Mouse (Mus musculus): ENCODE results near the gene Tm6sf2. TPM values are rescaled to one million over a fixed set of nuclear protein-coding genes. Genes with fewer than 3 reads are reported as not detected.

Tm6sf2 gene
- polyA plus RNA-seq, 1 experiment from 2014 or later = 1.3 TPM

GRCm38 (mm10) chr8:70099276-70099675 lies 26.6 kb downstream of the Tm6sf2 start:
- Histone ChIP-seq H3K27me3 (no peaks in the 10 kb centered on the region), H3K4me1 (no peaks in the 10 kb centered on the region), H3K4me3 (no peak overlapping the region), H3K9ac (replicated peaks) (no peak overlapping the region), H3K4me2 (replicated peaks) (no peak overlapping the region), H3K9me3 (no peaks in the 10 kb centered on the region), H3K27ac (replicated peaks) (no peak overlapping the region), H3K36me3 (peaks cover 97% of the 10 kb centered on the region)
- 74% methylated on average over 8 of the region's 8 CpGs for WGBS
- no peak for ATAC-seq (ENCODE audit: low FRiP score, low read depth)

GRCm38 (mm10) chr8:70100241-70100640 lies 27.5 kb downstream of the Tm6sf2 start:
- 92% methylated on average over 8 of the region's 8 CpGs for WGBS
- H3K27ac ChIP-seq (replicated peaks) = no peak overlapping the region
- no peak overlapping the region for H3K9ac ChIP-seq (replicated peaks)
- no peak for ATAC-seq (ENCODE audit: low FRiP score, low read depth)
- H3K4me3 ChIP-seq = no peak overlapping the region
- H3K4me2 ChIP-seq (replicated peaks) = no peak overlapping the region
- H3K27me3 ChIP-seq = no peaks in the 10 kb centered on the region
- H3K36me3 ChIP-seq = peaks cover 92% of the 10 kb centered on the region
- H3K9me3 ChIP-seq = no peaks in the 10 kb centered on the region
- H3K4me1 ChIP-seq = no peaks in the 10 kb centered on the region

- Histone ChIP-seq H3K4me3 (no peak overlapping the region), H3K9me3 (no peaks in the 10 kb centered on the region), H3K27me3 (no peaks in the 10 kb centered on the region), H3K4me1 (no peaks in the 10 kb centered on the region), H3K4me2 (replicated peaks) (no peak overlapping the region), H3K9ac (replicated peaks) (no peak overlapping the region), H3K27ac (replicated peaks) (no peak overlapping the region), H3K36me3 (peaks cover 88% of the 10 kb centered on the region)
- ATAC-seq (ENCODE audit: low FRiP score, low read depth) = no peak
- WGBS = 22% methylated on average over 6 of the region's 6 CpGs
Measured at GRCm38 (mm10) chr8:70104506-70104905, 31.8 kb downstream of the Tm6sf2 start.

GRCm38 (mm10) chr8:70104922-70105321 lies 32.2 kb downstream of the Tm6sf2 start:
- WGBS = 83% methylated on average over 7 of the region's 7 CpGs
- no peaks in the 10 kb centered on the region for H3K4me1 ChIP-seq
- no peak overlapping the region for H3K4me3 ChIP-seq
- no peak overlapping the region for H3K4me2 ChIP-seq (replicated peaks)
- no peaks in the 10 kb centered on the region for H3K9me3 ChIP-seq
- H3K27me3 ChIP-seq = no peaks in the 10 kb centered on the region
- H3K36me3 ChIP-seq = peaks cover 88% of the 10 kb centered on the region
- no peak overlapping the region for H3K9ac ChIP-seq (replicated peaks)
- no peak for ATAC-seq (ENCODE audit: low FRiP score, low read depth)
- no peak overlapping the region for H3K27ac ChIP-seq (replicated peaks)

GRCm38 (mm10) chr8:70110451-70110850 lies 37.7 kb downstream of the Tm6sf2 start:
- H3K27me3 ChIP-seq = peaks cover 52% of the 10 kb centered on the region
- no peak overlapping the region for H3K27ac ChIP-seq (replicated peaks)
- peaks cover 98% of the 10 kb centered on the region for H3K36me3 ChIP-seq
- no peaks in the 10 kb centered on the region for H3K9me3 ChIP-seq
- 90% methylated on average over 2 of the region's 2 CpGs for WGBS
- no peak overlapping the region for H3K9ac ChIP-seq (replicated peaks)
- H3K4me3 ChIP-seq = no peak overlapping the region
- ATAC-seq (ENCODE audit: low FRiP score, low read depth) = no peak
- H3K4me1 ChIP-seq = peaks cover 11% of the 10 kb centered on the region
- H3K4me2 ChIP-seq (replicated peaks) = no peak overlapping the region

- peaks cover 98% of the 10 kb centered on the region for H3K36me3 ChIP-seq
- H3K27me3 ChIP-seq = peaks cover 58% of the 10 kb centered on the region
Measured at GRCm38 (mm10) chr8:70111192-70111795, 38.6 kb downstream of the Tm6sf2 start.

GRCm38 (mm10) chr8:70112401-70113016 lies 39.8 kb downstream of the Tm6sf2 start:
- 0 out of 2 replicates have a peak overlapping the region, but pooled peaks have one; percentile 6 for H3K9ac ChIP-seq (replicated peaks)
- peak; percentile 24; the same call in 1 of the 2 replicates for ATAC-seq (ENCODE audit: low FRiP score, low read depth)
- peak overlapping the region; percentile 22 for H3K4me2 ChIP-seq (replicated peaks)
- H3K36me3 ChIP-seq = peaks cover 86% of the 10 kb centered on the region
- H3K27me3 ChIP-seq = peaks cover 70% of the 10 kb centered on the region
- peaks cover 21% of the 10 kb centered on the region for H3K4me1 ChIP-seq
- H3K27ac ChIP-seq (replicated peaks) = no peak overlapping the region
- 7% methylated on average over 43 of the region's 43 CpGs for WGBS
- H3K9me3 ChIP-seq = no peaks in the 10 kb centered on the region
- H3K4me3 ChIP-seq = 0 out of 2 replicates have a peak overlapping the region, but pooled peaks have one; percentile 12

More at GRCm38 (mm10) chr8:70111192-70111795, 38.6 kb downstream of the Tm6sf2 start:
- 58% methylated on average over 23 of the region's 23 CpGs for WGBS
- H3K4me3 ChIP-seq = no peak overlapping the region
- peaks cover 11% of the 10 kb centered on the region for H3K4me1 ChIP-seq
- no peaks in the 10 kb centered on the region for H3K9me3 ChIP-seq
- H3K9ac ChIP-seq (replicated peaks) = no peak overlapping the region
- H3K27ac ChIP-seq (replicated peaks) = no peak overlapping the region
- no peak overlapping the region for H3K4me2 ChIP-seq (replicated peaks)
- no peak for ATAC-seq (ENCODE audit: low FRiP score, low read depth)

- H3K4me2 ChIP-seq (replicated peaks) = no peak overlapping the region
- ATAC-seq (ENCODE audit: low FRiP score, low read depth) = no peak
- H3K4me1 ChIP-seq = peaks cover 32% of the 10 kb centered on the region
- H3K27ac ChIP-seq (replicated peaks) = no peak overlapping the region
- no peak overlapping the region for H3K4me3 ChIP-seq
- peaks cover 75% of the 10 kb centered on the region for H3K27me3 ChIP-seq
- no peaks in the 10 kb centered on the region for H3K9me3 ChIP-seq
- 19% methylated on average over 6 of the region's 6 CpGs for WGBS
- H3K36me3 ChIP-seq = peaks cover 66% of the 10 kb centered on the region
- no peak overlapping the region; the same call in 1 of the 2 replicates for H3K9ac ChIP-seq (replicated peaks)
Measured at GRCm38 (mm10) chr8:70114488-70114887, 41.8 kb downstream of the Tm6sf2 start.

- Histone ChIP-seq H3K36me3 (peaks cover 62% of the 10 kb centered on the region), H3K4me3 (no peak overlapping the region), H3K27me3 (peaks cover 75% of the 10 kb centered on the region), H3K9me3 (no peaks in the 10 kb centered on the region), H3K27ac (replicated peaks) (no peak overlapping the region), H3K4me1 (peaks cover 35% of the 10 kb centered on the region), H3K9ac (replicated peaks) (no peak overlapping the region; the same call in 1 of the 2 replicates), H3K4me2 (replicated peaks) (no peak overlapping the region)
- ATAC-seq (ENCODE audit: low FRiP score, low read depth) = no peak
- WGBS = 67% methylated on average over 13 of the region's 13 CpGs
Measured at GRCm38 (mm10) chr8:70114892-70115291, 42.2 kb downstream of the Tm6sf2 start.

- WGBS = 7% methylated on average over 9 of the region's 9 CpGs
- Histone ChIP-seq H3K27ac (replicated peaks) (no peak overlapping the region), H3K4me2 (replicated peaks) (peak overlapping the region; percentile 64), H3K9ac (replicated peaks) (peak overlapping the region; percentile 32; the same call in 1 of the 2 replicates), H3K36me3 (peaks cover 35% of the 10 kb centered on the region), H3K27me3 (peaks cover 52% of the 10 kb centered on the region), H3K4me1 (peaks cover 38% of the 10 kb centered on the region), H3K4me3 (peak overlapping the region; percentile 65; the same call in 1 of the 2 replicates), H3K9me3 (no peaks in the 10 kb centered on the region)
- no peak for ATAC-seq (ENCODE audit: low FRiP score, low read depth)
Measured at GRCm38 (mm10) chr8:70117611-70118010, 44.9 kb downstream of the Tm6sf2 start.

GRCm38 (mm10) chr8:70118726-70119700 lies 46.3 kb downstream of the Tm6sf2 start:
- Histone ChIP-seq H3K9me3 (no peaks in the 10 kb centered on the region), H3K36me3 (peaks cover 21% of the 10 kb centered on the region), H3K4me2 (replicated peaks) (peak overlapping the region; percentile 64), H3K27me3 (peaks cover 39% of the 10 kb centered on the region), H3K4me3 (peak overlapping the region; percentile 65), H3K4me1 (peaks cover 31% of the 10 kb centered on the region), H3K27ac (replicated peaks) (peak overlapping the region; percentile 96), H3K9ac (replicated peaks) (peak overlapping the region; percentile 91)
- WGBS = 4% methylated on average over 17 of the region's 17 CpGs
- peak; percentile 87 for ATAC-seq (ENCODE audit: low FRiP score, low read depth)

All from midbrain, embryonic 12.5 days (tissue).